Mouse (Mus musculus) 416B (cell line): ENCODE results near the gene Fibp.

Experiments
- DNase-seq: peaks from one replicate; pipeline ENCODE4 v3.0.0; 2011; ENCODE audit warnings: low read depth

Fibp gene

DNA sequence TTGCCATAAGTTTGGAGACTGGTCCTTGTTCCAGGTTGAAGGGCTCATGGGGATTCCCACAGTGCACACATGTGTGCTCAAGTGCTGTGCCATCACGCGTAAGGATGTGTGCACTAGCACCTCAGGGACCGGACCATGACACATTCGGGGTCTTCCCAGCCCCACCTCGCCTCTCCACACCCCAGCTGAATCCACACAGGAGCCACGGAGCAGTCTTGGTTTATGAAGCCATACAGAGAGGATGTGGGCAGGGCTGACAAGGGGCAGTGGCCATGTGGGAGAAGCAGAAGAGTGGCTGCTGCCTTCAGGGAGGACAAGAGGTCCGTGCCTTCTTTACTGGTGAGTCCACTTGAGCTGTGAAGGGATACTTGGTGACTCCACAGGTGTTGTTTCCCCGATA is 4.6 kb downstream of the Fibp start:
- no peak for DNase-seq

DNA sequence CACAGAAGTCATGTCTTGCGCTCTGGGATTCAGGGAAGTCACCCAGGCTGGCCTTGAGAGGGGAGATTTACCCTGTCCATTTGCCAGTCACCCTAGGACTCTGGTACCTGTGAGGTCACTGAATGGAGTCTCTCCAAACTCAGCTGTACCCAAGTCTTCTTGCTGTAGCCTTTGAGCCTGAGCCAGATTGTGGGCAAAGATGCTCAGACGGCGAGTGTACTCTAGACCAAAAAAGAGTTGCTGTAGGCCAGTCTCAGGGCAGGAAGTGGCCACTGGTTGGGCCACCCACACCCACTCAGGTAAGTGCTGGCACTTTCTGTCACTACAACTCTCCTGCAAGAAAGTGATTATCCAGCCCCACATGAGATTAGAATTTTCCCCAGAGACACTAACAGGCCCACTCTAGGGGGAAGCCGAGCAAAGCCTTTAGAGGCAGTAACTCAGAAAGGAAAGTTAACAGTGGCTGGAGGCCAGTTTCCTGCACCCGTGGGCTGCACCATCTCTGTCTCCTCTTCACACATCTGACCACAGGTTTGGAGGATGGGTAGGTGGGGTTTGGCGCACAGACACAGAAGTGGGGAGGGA is 6.6 kb downstream of the Fibp start:
- DNase-seq = no peak

DNA sequence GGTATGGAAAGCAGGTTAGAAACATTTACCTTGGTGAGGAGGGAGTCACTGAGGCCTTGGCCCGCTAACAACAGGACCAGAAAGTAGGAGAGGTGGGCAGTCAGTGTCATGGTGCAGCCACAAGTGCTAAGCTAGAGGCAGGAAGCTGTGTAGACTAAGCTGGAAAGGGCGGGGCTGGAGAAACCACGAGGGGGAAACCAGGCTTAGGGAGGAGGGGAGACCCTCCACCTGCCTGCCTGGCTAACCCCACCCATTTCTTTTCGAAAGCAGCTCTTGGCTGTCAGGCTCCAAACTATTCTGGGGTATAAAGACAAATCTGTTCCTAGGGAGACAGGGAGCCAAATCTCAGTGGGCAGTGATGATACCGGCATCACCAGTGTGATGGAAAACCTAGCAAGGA is 8.0 kb downstream of the Fibp start, which contains the start of gene Ctsw:
Ctsw (minus strand) TSS at position 134 of the 400 bp plus-strand sequence.
- DNase-seq = peak; percentile 47

DNA sequence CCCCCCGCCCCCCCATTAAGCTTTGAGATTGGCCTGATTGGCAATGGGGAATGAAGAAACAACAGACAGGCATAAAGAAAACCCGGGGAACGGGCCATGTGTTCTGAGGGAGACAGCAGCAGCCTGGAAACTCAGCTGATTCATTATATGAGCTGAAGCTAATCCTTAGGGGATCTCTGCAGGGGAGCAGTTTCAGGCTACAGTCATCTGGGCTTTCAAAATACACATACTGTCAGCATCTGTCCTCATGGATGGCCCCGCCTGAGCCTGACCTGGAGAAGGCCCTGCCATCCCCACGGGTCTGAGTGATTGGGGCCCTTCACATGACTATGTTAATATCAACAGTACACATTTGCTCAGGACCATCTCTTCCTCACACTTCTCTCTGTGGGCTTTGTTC is 11.4 kb downstream of the Fibp start:
- DNase-seq = no peak

DNA sequence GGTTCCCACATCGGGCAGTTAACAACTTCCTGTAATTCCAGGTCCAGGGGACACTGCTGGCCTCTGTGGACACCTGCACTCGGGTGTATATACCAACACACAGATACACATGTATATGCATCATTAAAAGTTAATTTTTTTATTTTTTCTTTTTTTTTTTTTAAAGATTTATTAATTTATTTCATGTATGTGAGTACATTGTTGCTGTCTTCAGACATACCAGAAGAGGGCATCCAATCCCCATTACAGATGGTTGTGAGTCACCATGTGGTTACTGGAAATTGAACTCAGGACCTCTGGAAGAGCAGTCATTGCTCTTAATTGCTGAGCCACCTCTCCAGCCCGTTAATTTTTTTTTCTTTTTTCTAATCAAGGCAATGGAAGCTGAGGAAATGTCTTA is 12.4 kb downstream of the Fibp start:
- peak; percentile 55 for DNase-seq

DNA sequence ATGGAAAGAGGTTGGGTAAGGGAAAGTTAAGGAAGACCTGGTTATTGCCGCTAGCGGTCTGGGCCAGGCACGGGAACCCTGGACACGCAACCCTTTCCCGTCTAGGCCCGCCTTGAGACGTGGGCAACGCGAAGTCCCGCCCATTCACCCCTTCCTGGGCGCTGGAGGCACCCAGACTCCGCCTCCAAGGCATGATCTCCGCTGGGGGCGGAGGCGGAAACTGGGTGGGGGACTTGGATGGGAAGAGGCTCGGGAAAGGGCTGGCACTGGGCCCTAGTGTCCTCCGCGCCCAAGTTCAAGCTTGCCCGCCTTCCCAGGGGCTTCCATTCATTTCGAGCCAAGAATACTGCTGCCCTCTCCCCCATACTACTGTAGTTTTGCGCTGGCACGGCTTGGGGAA is 13.3 kb downstream of the Fibp start, which contains the start of gene Efemp2:
Efemp2 (plus strand) TSS at position 235 of the 400 bp plus-strand sequence.
- DNase-seq = no peak

DNA sequence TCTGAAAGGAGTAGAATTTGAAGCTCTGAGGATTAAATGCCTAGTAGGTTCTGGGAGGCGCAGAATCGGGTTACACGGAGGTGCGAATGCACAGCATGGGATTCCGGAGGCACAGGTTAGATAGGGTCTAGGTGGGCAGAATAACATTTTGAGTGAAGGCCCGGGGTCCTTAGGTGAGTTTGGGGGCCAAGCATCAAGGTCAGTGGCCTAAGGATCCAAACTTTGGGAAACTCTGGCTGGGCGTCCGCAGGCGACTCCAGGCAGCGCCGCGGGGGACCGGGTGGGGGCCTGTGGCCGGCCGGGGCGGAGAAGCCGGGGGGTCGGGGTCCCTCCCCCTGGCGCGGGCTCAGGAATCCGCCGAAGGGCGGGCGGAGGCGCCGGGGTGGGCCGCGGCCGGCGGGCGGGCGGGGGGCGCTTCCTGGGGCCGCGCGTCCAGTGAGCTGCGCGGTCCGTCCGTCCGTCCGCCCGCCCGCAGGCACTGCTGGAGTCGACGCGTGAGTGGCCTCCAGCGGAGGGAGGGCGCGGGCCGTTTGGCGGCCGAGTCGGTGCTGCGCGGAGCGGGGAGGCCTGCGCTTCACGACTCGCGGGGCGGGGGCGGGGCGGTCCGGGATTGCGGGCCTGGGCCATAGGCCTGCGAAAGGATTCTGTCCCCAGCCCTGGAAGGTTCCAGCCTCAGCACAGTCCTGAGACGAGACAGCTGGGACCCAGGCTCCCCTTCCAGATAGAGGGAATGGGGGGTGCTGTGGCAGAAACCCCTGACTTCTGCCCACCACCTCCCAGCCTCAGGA is 14.1 kb downstream of the Fibp start:
- DNase-seq = no peak

DNA sequence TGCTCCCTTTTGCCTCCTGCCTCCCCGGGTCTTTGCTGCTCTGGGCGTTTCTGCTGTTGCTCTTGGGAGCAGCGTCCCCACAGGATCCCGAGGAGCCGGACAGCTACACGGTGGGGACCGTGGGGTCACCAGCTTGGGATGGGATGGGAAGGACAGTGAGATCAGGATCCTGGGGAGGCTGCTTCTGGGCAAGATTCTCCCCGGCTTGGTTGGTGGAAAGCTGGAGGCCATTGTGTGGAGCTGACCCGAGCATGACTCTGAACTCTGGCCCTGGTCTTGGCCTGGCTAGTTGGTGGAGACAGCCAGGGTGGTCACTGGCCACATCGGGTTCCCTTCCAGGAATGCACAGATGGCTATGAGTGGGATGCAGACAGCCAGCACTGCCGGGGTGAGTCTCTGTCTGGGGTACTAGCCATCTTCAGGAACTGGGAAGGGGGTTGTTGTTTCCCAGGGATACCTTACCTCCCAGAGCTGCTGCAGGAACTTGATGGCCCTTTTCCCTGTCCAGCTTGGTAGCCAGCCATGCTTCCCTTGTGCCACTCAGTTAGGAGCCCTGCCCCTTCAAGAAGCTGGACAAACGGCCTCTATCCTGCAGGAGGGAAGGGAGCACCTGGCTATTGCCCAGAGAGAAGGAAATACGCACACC is 14.8 kb downstream of the Fibp start:
- DNase-seq = no peak

DNA sequence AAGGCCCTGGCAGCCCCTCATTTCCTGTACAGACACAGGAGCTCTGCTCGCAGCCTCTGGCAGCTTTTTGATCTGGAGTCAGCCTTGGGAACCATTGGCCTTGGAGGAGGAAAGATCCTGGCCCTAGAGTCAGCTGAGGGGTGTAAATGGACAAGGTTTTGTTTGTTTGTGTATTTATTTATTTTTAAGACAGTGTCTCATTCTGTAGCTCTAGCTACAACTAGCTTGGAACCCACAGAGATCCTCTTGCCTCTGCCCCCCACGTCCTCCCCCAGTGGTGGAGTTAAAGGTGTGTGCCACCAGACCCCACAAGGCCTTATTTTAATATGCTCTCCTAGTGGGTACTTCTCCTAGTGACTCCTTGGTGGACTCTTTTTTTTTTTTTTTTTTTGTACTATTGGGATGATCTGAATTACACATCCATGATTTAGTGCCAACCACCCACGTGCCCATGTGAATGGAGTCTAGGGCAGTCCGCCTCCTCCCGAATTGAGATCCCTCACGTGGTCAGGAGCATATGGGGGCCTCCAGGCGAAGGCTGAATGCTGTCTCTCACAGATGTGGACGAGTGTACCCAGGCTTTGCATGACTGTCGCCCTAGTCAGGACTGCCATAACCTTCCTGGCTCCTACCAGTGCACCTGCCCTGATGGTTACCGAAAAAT is 16.7 kb downstream of the Fibp start:
- no peak for DNase-seq

DNA sequence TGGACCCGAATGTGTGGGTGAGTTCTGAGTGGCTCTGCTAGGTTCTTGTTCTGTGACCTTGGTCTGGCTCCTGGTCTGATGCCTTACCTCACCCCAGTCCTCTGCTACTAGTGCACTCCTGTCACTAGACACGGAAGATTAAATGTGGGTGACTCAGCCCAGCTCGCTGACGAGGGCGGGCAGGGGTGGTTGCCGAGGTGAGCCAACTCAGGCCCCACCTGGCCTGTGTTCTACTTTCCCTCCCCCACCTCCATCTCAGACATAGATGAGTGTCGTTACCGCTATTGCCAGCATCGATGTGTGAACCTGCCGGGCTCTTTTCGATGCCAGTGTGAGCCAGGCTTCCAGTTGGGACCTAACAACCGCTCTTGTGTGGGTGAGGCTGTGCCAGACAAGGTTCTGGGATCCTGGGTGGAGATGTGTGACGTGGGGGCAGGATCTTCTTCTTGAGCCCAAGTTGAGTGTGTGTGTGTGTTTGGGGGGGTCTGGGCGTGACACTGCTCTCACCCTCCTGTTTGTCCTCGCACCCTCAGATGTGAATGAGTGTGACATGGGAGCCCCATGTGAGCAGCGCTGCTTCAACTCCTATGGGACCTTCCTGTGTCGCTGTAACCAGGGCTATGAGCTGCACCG is 17.4 kb downstream of the Fibp start:
- DNase-seq = no peak

DNA sequence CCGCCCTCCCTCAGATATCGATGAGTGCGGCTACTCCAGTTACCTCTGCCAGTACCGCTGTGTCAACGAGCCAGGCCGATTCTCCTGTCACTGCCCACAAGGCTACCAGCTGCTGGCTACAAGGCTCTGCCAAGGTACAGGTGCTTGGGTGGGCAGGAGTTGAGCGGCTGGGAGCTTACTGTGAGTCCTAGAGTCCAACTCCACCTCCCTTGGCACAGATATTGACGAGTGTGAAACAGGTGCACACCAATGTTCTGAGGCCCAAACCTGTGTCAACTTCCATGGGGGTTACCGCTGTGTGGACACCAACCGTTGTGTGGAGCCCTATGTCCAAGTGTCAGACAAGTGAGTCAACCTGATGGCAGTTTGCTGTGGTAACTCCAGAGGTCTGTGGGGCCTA is 19.6 kb downstream of the Fibp start:
- no peak for DNase-seq

DNA sequence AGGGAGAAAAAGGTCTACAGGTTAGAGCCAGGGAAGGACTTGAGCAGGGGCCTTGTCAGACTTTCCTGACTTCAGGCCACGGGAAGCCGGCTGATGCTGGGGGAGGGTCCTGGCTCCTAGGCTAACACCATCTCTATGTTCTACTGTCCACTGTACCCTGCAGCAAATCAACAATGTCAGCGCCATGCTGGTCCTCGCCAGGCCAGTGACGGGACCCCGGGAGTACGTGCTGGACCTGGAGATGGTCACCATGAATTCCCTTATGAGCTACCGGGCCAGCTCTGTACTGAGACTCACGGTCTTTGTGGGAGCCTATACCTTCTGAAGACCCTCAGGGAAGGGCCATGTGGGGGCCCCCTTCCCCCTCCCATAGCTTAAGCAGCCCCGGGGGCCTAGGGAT is 21.0 kb downstream of the Fibp start:
- DNase-seq = no peak

DNA sequence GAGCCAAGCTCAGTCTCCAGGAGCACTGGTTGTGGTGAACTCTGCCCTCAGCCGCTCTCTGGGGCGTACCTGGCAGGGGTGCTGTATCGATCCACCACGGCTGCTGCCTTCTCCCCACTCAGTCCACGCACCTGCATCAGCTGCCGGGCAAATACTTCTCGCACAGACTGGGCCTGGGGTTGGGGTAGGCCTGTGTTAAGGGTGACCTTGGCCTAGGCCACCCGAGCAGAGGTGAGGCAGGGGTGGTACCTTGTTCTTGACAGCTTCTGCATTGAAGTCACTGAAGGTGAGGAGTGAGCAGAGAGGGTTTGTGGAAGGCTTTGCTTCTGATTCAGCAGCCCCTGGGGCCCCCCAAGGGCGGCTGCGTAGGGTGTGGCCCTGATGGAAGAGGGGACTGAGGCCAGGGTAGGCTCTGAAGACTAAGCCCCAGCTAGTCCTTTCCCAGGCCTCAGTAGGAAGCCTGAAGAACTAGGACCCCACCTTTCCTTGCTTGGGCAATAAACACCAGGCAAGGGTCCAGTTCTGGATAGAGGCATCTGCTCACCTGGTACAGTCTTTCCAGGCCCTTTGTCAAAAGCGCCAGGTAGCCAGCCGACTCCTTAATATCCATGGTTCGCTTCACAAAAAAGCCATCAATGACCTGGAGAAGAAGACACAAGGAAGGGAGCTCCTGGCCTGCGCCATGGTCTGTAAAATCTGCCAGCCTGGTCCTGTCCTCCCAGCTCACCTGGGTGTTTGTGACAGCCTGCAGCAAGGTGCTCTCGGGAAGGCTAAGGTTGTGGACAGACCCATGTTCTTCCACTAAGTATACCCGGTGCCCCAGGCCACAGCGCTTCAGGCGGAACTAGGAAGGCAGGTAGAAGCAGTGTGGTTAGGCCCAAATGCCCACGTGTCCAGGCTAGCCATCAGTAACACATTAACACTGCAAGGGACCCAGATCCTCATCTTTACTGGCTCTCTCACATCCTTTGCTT is 23.3 kb downstream of the Fibp start:
- no peak for DNase-seq

DNA sequence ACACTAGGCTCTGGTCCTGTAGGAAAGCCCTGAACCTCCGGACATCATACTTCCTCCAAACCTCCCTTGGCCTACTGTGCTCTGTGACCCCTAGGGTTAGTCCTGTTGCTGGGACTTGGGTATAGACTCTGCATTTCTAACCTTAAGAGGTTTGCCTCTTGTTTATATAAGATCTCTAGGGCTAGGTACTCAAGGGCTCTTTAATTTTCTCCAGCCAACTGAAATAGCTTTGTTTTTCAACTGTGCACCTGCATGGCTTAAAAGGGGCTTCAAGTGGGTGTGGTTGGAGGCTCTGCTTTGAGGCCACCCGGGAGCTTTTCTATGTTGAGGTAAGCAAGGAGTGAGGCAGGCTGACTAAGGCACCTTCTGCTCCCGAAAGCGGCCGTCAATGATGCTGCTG is 24.1 kb downstream of the Fibp start:
- no peak for DNase-seq

DNA sequence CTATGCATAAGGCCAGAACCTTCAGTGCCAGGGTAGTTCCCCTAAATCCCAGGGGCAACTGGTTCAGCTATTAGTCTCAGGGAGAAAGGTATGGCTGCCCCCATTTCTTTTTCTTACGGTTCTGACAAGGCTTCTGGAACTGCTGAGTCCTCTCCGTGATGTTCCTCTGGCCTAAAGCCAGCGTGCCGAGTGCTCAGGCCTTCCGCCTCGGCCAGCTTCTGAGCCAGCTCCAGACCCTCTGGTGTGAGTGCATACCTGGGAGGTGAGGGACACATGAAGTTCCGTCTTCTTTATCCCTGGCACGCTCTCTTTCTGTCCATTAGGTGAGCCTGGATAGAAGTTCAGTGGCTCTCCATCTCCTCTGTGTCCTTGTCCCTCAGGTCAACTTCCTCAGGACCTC is 25.0 kb downstream of the Fibp start:
- DNase-seq = no peak

DNA sequence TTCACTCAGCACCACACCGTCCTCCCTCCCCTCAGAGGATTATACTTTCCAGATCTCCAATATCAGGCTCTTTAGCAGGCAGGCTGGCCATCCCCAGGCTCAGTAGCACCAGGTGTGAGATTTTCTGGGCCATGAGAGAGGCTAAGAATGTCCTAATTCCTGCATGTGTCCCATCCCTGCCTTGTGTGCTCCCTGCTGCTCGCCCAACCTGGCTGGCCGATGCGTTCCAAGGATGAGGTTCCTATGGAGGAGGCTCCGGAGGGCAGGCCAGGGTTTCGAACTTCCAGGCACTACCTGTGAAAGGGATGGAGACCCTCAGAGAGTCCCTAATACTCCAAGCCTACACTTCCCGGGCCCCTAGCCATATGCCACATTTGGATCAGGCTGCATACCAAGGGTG is 25.4 kb downstream of the Fibp start:
- DNase-seq = no peak

DNA sequence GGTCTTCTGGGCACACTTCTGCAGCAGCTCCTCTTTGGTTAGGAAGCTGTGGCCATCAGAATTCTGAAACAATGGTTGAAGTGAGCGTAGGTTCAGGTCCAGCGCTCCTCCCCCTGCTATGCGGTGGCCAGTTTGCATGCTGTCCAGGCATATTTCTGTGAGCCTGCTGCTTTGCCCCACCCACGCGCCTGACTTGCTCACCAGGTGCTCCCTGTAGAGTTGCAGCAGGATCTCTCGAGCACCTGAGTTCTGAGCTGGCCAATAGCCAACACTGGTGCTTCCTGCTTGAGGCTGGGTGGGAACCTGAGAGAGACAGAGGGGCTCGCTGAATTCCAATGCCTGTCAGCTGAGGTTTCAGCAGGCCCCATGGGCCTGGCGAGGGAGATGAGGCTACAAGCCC is 25.9 kb downstream of the Fibp start:
- DNase-seq = no peak

DNA sequence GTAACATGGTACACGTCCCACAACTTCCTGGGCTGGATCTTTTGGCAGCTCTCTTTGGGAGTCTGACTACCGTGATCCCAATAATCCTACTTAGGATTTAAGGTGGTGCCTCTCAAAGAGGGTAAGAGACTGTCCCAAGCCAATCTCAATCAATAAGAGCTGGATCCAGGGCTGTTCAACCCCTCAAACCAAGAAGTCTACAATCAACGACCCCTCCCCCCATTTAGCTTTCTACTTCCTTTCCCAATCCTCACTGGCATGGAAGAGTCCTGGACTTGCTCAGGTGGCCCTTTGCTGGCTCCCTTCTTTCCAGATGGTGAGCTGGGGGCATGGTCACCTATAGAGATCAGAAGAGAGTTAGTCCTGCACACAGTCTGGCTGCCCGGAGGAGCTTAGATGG is 26.4 kb downstream of the Fibp start:
- no peak for DNase-seq

DNA sequence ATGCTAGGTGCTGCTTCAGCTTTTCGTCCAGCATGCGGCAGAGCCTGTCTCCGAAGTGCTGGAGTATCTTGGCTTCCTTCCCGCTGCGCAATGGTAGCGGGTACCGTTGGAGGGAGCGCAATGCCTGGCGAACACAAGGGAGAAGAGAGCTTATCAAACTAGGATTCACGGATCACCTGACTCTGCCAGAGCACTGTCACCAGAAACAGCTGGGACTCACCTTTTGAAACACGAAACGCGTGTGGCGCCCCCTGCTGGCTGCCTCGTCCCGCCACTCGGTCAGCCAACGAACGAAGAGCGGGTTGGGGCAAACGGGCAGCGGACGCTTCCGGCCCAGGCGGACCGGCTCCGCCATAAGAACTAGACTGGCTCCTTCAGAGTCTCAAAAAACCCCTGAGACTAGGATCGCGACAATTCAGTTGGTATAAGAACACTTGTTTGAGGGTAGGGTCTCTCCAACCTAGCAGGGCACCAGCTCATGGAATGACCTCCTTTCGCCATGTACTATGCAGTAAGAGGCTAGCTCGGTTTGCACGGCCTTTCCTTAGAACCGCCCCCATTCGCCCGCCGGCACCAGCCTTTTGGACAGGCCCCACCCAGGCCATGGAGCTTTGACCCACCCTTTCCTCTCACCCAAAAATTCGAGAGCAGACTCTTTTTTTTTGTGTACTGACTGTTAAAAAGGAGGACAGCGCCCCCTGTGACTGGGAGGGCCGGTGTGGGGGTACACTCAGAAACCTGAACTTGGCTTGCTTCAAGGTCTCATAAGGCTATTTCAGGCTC is 27.5 kb downstream of the Fibp start, which contains the start of gene Mus81:
Mus81 (minus strand) TSS at position 635 of the 783 bp plus-strand sequence.
- peak; percentile 99 for DNase-seq

DNA sequence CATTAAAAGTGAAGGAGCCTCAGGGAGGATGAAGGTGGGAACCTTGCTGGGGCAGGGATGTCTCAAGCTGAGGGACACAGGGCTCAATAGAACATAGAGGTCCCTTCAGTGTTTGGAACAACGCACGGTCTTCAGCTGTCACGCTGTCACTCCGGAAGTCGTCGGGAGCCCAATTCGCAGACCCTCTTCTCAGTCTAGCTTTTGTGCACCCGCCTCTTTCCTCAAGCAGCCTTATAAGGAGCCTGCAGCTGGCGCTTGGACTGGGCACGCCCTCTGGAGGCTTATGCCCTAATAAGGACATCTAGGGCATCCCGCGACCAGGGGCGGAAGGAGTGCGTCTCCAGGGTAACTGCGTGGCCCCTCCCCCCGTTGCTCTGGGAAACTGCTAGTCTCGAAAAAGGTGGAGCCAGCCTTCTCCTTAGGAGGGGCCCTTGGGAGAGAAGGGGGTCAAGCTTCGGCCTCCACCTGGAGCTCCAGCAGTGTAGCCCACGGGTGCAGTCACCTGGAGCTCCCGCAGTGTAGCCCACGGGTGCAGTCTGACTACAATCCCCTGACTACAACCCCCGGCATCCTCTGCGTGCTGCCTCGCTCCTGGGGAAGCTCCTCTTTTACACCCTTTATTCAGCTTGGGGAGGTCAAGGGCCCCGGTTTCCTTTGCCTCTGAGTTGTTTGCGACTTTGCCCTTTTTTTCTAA is 28.6 kb downstream of the Fibp start:
- DNase-seq = peak; percentile 99
